ENCODE assay signal across 8 mouse cellular contexts in the genomic region with DNA sequence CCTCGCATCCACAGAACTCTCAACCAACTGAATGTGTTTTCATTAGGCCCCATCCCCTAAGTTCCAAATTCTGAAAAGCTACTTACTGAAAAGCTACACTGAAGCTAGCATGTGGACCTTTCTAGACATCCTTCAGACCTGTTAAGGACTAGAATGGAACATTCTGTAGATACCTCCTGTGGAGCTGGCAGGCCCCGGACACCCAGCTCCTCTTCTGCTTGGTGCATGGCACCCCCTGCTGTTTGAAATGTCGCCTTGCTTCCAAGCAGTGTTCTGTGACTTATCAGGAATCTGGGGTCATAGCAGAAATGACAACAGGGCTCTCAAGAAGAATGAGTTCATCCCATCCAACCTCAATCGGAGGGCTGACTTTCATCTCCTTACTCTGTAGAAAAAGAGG. TPM values are rescaled to one million over a fixed set of nuclear protein-coding genes. Genes with fewer than 3 reads are reported as not detected.
DNase-seq lines count a peak whose midpoint lies in the region; ATAC-seq and TF ChIP-seq lines count a peak whose summit lies in the region.
"Had no signal": no experiment of that assay in that cellular context is flagged by ENCODE, and none has a peak within 500 bp of the region (broad histone marks: within the 10 kb centered on the region; RNA-seq: fewer than 3 reads in every experiment).

No protein-coding gene starts in this region.

- peaks cover 10% of the 10 kb centered on the region; the same call in 1 of the 2 replicates for H3K36me3 ChIP-seq in neural tube, embryonic 15.5 days
- no peaks in the 10 kb centered on the region; the same call in none of the 2 replicates for H3K36me3 ChIP-seq in limb, embryonic 14.5 days (ENCODE audit: control insufficient read depth, insufficient read depth, low read length)

- H3K4me3 ChIP-seq in neural tube, embryonic 15.5 days (replicated peaks): no peak overlapping the region
- no peak overlapping the region for H3K4me3 ChIP-seq in limb, embryonic 14.5 days (replicated peaks; ENCODE audit: low read length)
- H3K4me3 ChIP-seq: liver, embryonic 15.5 days had no signal

- no peaks in the 10 kb centered on the region for H3K27me3 ChIP-seq in neural tube, embryonic 15.5 days (replicated peaks)
- no peaks in the 10 kb centered on the region for H3K27me3 ChIP-seq in limb, embryonic 14.5 days (ENCODE audit: control insufficient read depth, insufficient read depth, low read length)
- H3K27me3 ChIP-seq: liver, embryonic 15.5 days had no signal

- no peak overlapping the region for H3K4me2 ChIP-seq in neural tube, embryonic 15.5 days
- no peak overlapping the region for H3K4me2 ChIP-seq in limb, embryonic 14.5 days (replicated peaks; ENCODE audit: low read depth, low read length, severe bottlenecking)
- H3K4me2 ChIP-seq: liver, embryonic 15.5 days had no signal

- ATAC-seq in neural tube, embryonic 15.5 days (ENCODE audit: low FRiP score): no peak
- no peak; the same call in 1 of the 2 replicates for ATAC-seq in limb, embryonic 14.5 days (ENCODE audit: low FRiP score, low read depth)

- no peaks in the 10 kb centered on the region for H3K9me3 ChIP-seq in neural tube, embryonic 15.5 days (replicated peaks)
- H3K9me3 ChIP-seq in limb, embryonic 14.5 days (ENCODE audit: control insufficient read depth, low read length): 0 out of 2 replicates have a peak, but pooled peaks cover 2% of the 10 kb centered on the region
- H3K9me3 ChIP-seq: liver, embryonic 15.5 days had no signal

- no peak overlapping the region for H3K27ac ChIP-seq in neural tube, embryonic 15.5 days (replicated peaks)
- H3K27ac ChIP-seq in limb, embryonic 14.5 days (replicated peaks; ENCODE audit: low read depth, low read length): no peak overlapping the region
- H3K27ac ChIP-seq: liver, embryonic 15.5 days had no signal

- 74% methylated on average over 4 of the region's 4 CpGs for WGBS in neural tube, embryonic 15.5 days
- 70% methylated on average over 4 of the region's 4 CpGs for WGBS in limb, embryonic 14.5 days

- H3K4me1 ChIP-seq in neural tube, embryonic 15.5 days: peaks cover 8% of the 10 kb centered on the region
- no peaks in the 10 kb centered on the region for H3K4me1 ChIP-seq in limb, embryonic 14.5 days (ENCODE audit: control insufficient read depth, insufficient read depth, low read length)

- H3K9ac ChIP-seq in neural tube, embryonic 15.5 days (replicated peaks): no peak overlapping the region
- H3K9ac ChIP-seq in limb, embryonic 14.5 days (ENCODE audit: low read depth, low read length, severe bottlenecking): no peak overlapping the region
- H3K9ac ChIP-seq: liver, embryonic 15.5 days had no signal

- DNase-seq in neural tube, embryonic 10.5 days (ENCODE audit: extremely low spot score, low spot score): peak; percentile 34
- DNase-seq in ZHBTc4 (ENCODE audit: low read depth, low spot score): peak; percentile 66
- DNase-seq in cerebellum, postnatal 10 days: peak; percentile 66
- peak; percentile 76 to 81 for DNase-seq in heart, postnatal 10 days
- DNase-seq in limb, embryonic 14.5 days (ENCODE audit: low spot score): peak; percentile 34
- peak; percentile 52 for DNase-seq in ovary, postnatal 36 days (ENCODE audit: low spot score)

- no peak for TF ChIP-seq POLR2A in limb, embryonic 14.5 days (IDR thresholded peaks at IDR 0.05; ENCODE audit: borderline replicate concordance, extremely low read depth, insufficient read depth, insufficient read length)

- intact Hi-C loops in heart, postnatal 10 days (cut with DNase I): loop anchor here (1.0 kb wide), 2 partner anchors 119 to 257 kb away; no protein-coding TSS in a partner anchor

RNA-seq across cellular contexts. Expression of gene Otulin, which starts 47.5 kb away (rescaled TPM):
- 20.5 and 26.7 TPM in 2 replicates for polyA plus RNA-seq in neural tube, embryonic 15.5 days (2015; fragmentation: Nextera tagmentation; extraction: Ambion mirVana)
- total RNA-seq in heart, postnatal 10 days (2021): 10 to 100 TPM; 38.2 to 43.5 TPM
- polyA plus RNA-seq in limb, embryonic 14.5 days (2012; rRNA removed): 21.4 and 25.7 TPM in 2 replicates
- polyA plus RNA-seq in limb, embryonic 14.5 days (2014; fragmentation: Nextera tagmentation; extraction: Ambion mirVana): 42.7 and 43.0 TPM in 2 replicates
